Mouse (Mus musculus) embryonic fibroblast, embryonic 13.5 days (primary cell): ENCODE data around the gene Gm9964.

ENCODE experiments used
- CTCF ChIP-seq: IDR thresholded peaks from 2 replicates; pipeline ENCODE4 v1.5.1; 2011; ENCODE audit warnings: mild to moderate bottlenecking, control low read depth, low read length, moderate library complexity, borderline replicate concordance; ENCODE audit not compliant: insufficient read depth
- POLR2A ChIP-seq: IDR thresholded peaks from 2 replicates; pipeline ENCODE4 v1.6.1; 2011; ENCODE audit warnings: low read depth, mild to moderate bottlenecking, control low read depth, low read length, moderate library complexity

- TF ChIP-seq CTCF (no peak), POLR2A (no peak)
Observed at GRCm38 (mm10) chr11:79319807-79320206, 23.1 kb upstream of the Gm9964 start.
